Mouse (Mus musculus) intestine, embryonic 14.5 days (tissue): ENCODE measurements around the gene Orc5. TPM values are rescaled to one million over a fixed set of nuclear protein-coding genes. Genes with fewer than 3 reads are reported as not detected.

Experiments
- ATAC-seq: fragments of 200-750 bp; cut with Nextera tagmentation; replicated peaks from 2 replicates; pipeline ENCODE4 v1.8.0; 2017; ENCODE audit warnings: low read depth, moderate number of reproducible peaks, moderate TSS enrichment, moderate library complexity; ENCODE audit not compliant: low FRiP score, low TSS enrichment
- DNase-seq: peaks from one replicate; pipeline ENCODE4 v3.0.0-alpha.2; 2018; ENCODE audit warnings: low spot score
- H3K27ac ChIP-seq: fragments of 300-500 bp; sonication (generic); 2 replicates; pipeline ENCODE4 v1.5.1; 2014; ENCODE audit warnings: low read depth, mild to moderate bottlenecking, control low read depth
- H3K27me3 ChIP-seq: fragments of 300-500 bp; sonication (generic); replicated peaks from 2 replicates; pipeline ENCODE4 v1.6.1; 2014; ENCODE audit warnings: low read length, control low read depth; ENCODE audit not compliant: control insufficient read depth, insufficient read depth
- H3K36me3 ChIP-seq: fragments of 300-500 bp; sonication (generic); 2 replicates; pipeline ENCODE4 v1.6.1; 2014; ENCODE audit warnings: low read length, control low read depth; ENCODE audit not compliant: control insufficient read depth, insufficient read depth
- H3K4me1 ChIP-seq: fragments of 300-500 bp; sonication (generic); replicated peaks from 2 replicates; pipeline ENCODE4 v1.6.1; 2014; ENCODE audit warnings: low read length, control low read depth, mixed read lengths; ENCODE audit not compliant: control insufficient read depth, insufficient read depth
- H3K4me2 ChIP-seq: fragments of 300-500 bp; sonication (generic); 2 replicates; pipeline ENCODE4 v1.6.1; 2014; ENCODE audit warnings: low read length
- H3K4me3 ChIP-seq: fragments of 300-500 bp; sonication (generic); 2 replicates; pipeline ENCODE4 v1.5.1; 2014; ENCODE audit warnings: low read depth, low read length, control low read depth, mixed read lengths
- H3K9ac ChIP-seq: fragments of 300-500 bp; sonication (generic); 2 replicates; pipeline ENCODE4 v1.6.1; 2014; ENCODE audit warnings: mild to moderate bottlenecking, low read length
- H3K9me3 ChIP-seq: fragments of 300-500 bp; sonication (generic); 2 replicates; pipeline ENCODE4 v1.6.1; 2016; ENCODE audit warnings: low read length, control low read depth; ENCODE audit not compliant: control insufficient read depth
- WGBS: fragments of 180-500 bp; shearing (Covaris S2); extraction: QIAGEN DNeasy Blood & Tissue Kit; methylation state at CpG from one replicate; pipeline ENCODE4 v1.1.7; 2014; 5-methylcytosine and 5-hydroxymethylcytosine counted together
- polyA plus RNA-seq: library from polyadenylated mRNA; unstranded; fragments of >200 nt; fragmentation: Nextera tagmentation; extraction: Ambion mirVana; gene quantifications from 2 replicates; pipeline ENCODE4 v1.2.1, GENCODE M21; 2014

The Orc5 gene
- polyA plus RNA-seq = 42.4 and 43.4 TPM in 2 replicates

- no peaks in the 10 kb centered on the region for H3K27me3 ChIP-seq
- H3K4me1 ChIP-seq = peaks cover 3% of the 10 kb centered on the region
- H3K4me3 ChIP-seq = peak within 1 kb of the TSS; percentile 72
- under 1% methylated on average over 31 of the region's 31 CpGs for WGBS
- DNase-seq (peak; percentile 96), ATAC-seq (peak; percentile 100)
- peak within 1 kb of the TSS; percentile 70 for H3K9ac ChIP-seq
- H3K36me3 ChIP-seq = peaks cover 24% of the 10 kb centered on the region
- no peaks in the 10 kb centered on the region for H3K9me3 ChIP-seq
- H3K27ac ChIP-seq = peak within 1 kb of the TSS; percentile 83
- peak within 1 kb of the TSS; percentile 70 for H3K4me2 ChIP-seq
Measured at GRCm38 (mm10) chr5:22550033-22550551, at the start of gene Orc5. TSS of gene Orc5 (minus strand) at chr5:22550429.

GRCm38 (mm10) chr5:22596981-22597380 is 46.8 kb upstream of the Orc5 start:
- WGBS = 95% methylated on average over 4 of the region's 4 CpGs
- Histone ChIP-seq H3K27me3 (no peaks in the 10 kb centered on the region), H3K9ac (no peak overlapping the region), H3K9me3 (no peaks in the 10 kb centered on the region), H3K4me1 (no peaks in the 10 kb centered on the region), H3K4me2 (no peak overlapping the region), H3K36me3 (no peaks in the 10 kb centered on the region), H3K27ac (no peak overlapping the region), H3K4me3 (no peak overlapping the region)
- ATAC-seq (no peak), DNase-seq (no peak)

DNA sequence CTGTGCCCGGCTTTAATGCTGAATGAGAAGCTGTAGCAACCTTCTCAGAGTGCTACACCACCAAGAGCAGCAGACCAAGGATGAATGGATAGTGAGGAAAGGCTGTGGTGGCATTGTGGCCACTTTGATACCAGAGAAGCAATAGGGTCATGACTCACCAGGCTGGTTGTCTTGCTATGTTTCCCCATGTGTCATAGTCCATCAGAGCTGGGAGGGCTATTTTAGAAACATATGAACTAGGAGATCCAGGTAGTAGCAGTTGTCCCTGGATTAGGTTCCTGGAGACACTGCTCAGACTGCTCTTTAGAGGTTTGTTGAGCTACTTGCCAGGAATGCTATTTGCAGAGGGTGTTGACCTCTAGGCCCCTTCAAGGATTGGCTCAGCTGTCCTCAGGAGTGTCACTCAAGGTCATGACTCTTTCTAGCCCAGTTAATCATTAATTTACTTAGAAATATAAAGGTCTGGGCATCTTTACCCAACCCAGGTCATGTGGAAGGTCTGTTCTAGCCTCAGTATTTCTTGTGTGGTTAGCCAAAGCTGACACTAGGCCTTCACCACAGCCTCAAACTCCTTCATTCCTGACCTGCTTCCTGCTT is 39.2 kb upstream of the Orc5 start:
- 0 out of 2 replicates have a peak, but pooled peaks have one; percentile 43 for ATAC-seq
- no peak for DNase-seq
- WGBS = 67% methylated on average over 1 of the region's 1 CpGs

DNA sequence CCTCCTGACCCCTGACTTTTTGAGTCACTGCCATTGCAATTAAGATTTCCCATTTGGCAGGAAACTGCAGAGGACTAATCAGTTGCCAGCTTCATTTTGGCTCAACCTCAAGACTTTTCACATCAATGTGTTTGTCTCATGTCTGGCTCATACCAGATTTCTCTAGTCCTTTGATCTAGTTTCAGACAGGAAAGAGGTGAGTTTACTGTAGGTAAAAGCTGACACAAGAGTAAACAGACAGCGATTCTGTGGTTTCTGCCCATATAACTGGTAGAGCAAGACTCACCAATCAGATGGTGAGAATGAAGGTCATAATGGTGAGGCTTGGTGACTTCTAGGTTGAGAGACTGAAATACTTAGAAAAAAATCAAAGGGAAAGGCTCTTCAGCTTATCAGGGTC is 37.3 kb upstream of the Orc5 start:
- no peak for DNase-seq
- Histone ChIP-seq H3K27me3 (no peaks in the 10 kb centered on the region), H3K36me3 (no peaks in the 10 kb centered on the region), H3K4me1 (no peaks in the 10 kb centered on the region), H3K4me2 (no peak overlapping the region), H3K9ac (no peak overlapping the region), H3K27ac (no peak overlapping the region), H3K9me3 (no peaks in the 10 kb centered on the region), H3K4me3 (no peak overlapping the region)
- no peak for ATAC-seq
- 50% methylated on average over 1 of the region's 1 CpGs for WGBS

More for the DNA sequence above, 39.2 kb upstream of the Orc5 start:
- no peaks in the 10 kb centered on the region for H3K27me3 ChIP-seq
- H3K4me3 ChIP-seq = no peak overlapping the region
- H3K9me3 ChIP-seq = no peaks in the 10 kb centered on the region
- no peaks in the 10 kb centered on the region for H3K4me1 ChIP-seq
- H3K9ac ChIP-seq = no peak overlapping the region
- no peaks in the 10 kb centered on the region for H3K36me3 ChIP-seq
- H3K4me2 ChIP-seq = no peak overlapping the region
- no peak overlapping the region for H3K27ac ChIP-seq

DNA sequence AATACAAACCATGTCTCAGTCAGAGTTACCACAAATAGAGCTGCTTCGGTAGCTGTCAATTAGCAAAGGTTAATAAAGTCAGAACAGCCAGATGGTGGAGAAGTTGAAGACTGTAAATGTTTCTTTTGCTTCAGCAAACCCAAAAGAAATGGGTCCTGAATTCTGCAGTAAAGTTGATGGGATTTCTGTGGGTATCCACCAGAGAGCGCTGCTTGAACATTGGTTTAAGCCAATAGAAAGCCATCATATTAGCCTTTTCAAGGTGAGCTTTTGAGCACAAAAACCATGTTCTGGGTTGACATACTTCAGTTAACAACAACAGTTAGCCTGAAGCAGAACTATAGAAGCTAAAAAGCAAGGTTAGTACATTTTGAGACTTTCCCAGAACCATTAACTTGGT is 34.3 kb upstream of the Orc5 start:
- H3K4me2 ChIP-seq = no peak overlapping the region
- no peak for DNase-seq
- H3K27me3 ChIP-seq = no peaks in the 10 kb centered on the region
- H3K9me3 ChIP-seq = no peaks in the 10 kb centered on the region
- no peak overlapping the region for H3K9ac ChIP-seq
- no peak overlapping the region for H3K4me3 ChIP-seq
- H3K4me1 ChIP-seq = no peaks in the 10 kb centered on the region
- no peak overlapping the region for H3K27ac ChIP-seq
- H3K36me3 ChIP-seq = no peaks in the 10 kb centered on the region
- WGBS = 56% methylated on average over 2 of the region's 2 CpGs
- no peak for ATAC-seq

DNA sequence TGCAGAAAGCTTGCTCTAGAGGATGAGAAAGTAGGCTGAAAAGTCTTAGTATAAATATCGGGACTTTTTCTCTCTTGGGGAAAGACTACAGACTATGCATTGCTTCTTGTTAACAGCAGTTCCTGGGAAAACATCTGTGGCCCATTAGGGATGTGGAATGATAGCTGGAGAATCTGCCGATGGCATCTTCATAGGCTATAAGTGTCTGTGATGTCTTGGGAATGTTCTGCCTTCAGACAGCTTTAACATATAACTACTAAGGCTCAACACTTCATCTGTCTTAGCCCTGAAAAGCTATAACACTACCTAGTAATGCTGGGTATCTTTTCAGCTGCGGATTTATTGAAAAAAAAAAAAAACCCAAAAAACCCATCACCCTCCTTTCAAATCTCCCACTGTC is 27.8 kb upstream of the Orc5 start:
- Histone ChIP-seq H3K9ac (no peak overlapping the region), H3K36me3 (no peaks in the 10 kb centered on the region), H3K27me3 (no peaks in the 10 kb centered on the region), H3K4me2 (no peak overlapping the region), H3K9me3 (no peaks in the 10 kb centered on the region), H3K4me1 (no peaks in the 10 kb centered on the region), H3K27ac (no peak overlapping the region), H3K4me3 (no peak overlapping the region)
- ATAC-seq (no peak), DNase-seq (no peak)
- 70% methylated on average over 3 of the region's 3 CpGs for WGBS

- H3K9me3 ChIP-seq = no peaks in the 10 kb centered on the region
- no peak overlapping the region for H3K9ac ChIP-seq
- H3K27ac ChIP-seq = no peak overlapping the region
- no peak for ATAC-seq
- H3K4me1 ChIP-seq = no peaks in the 10 kb centered on the region
- no peaks in the 10 kb centered on the region for H3K27me3 ChIP-seq
- no peak overlapping the region for H3K4me2 ChIP-seq
- no peaks in the 10 kb centered on the region for H3K36me3 ChIP-seq
- no peak overlapping the region for H3K4me3 ChIP-seq
- DNase-seq = no peak
- 64% methylated on average over 3 of the region's 3 CpGs for WGBS
Measured at GRCm38 (mm10) chr5:22574751-22575150, 24.5 kb upstream of the Orc5 start.

GRCm38 (mm10) chr5:22574161-22574560 is 23.9 kb upstream of the Orc5 start:
- H3K4me3 ChIP-seq = no peak overlapping the region
- ATAC-seq = no peak
- H3K9ac ChIP-seq = no peak overlapping the region
- H3K4me2 ChIP-seq = no peak overlapping the region
- H3K4me1 ChIP-seq = no peaks in the 10 kb centered on the region
- H3K27me3 ChIP-seq = no peaks in the 10 kb centered on the region
- H3K9me3 ChIP-seq = no peaks in the 10 kb centered on the region
- 61% methylated on average over 1 of the region's 1 CpGs for whole genome bisulfite sequencing
- no peaks in the 10 kb centered on the region for H3K36me3 ChIP-seq
- no peak for DNase-seq
- no peak overlapping the region for H3K27ac ChIP-seq

GRCm38 (mm10) chr5:22573696-22574095 is 23.5 kb upstream of the Orc5 start:
- H3K27ac ChIP-seq = no peak overlapping the region
- no peaks in the 10 kb centered on the region for H3K36me3 ChIP-seq
- no peaks in the 10 kb centered on the region for H3K27me3 ChIP-seq
- H3K9me3 ChIP-seq = no peaks in the 10 kb centered on the region
- no peak overlapping the region for H3K4me3 ChIP-seq
- H3K4me2 ChIP-seq = no peak overlapping the region
- ATAC-seq (no peak), DNase-seq (no peak)
- 49% methylated on average over 2 of the region's 2 CpGs for WGBS
- H3K9ac ChIP-seq = no peak overlapping the region
- no peaks in the 10 kb centered on the region for H3K4me1 ChIP-seq
